Mouse (Mus musculus) hindbrain, embryonic 12.5 days (tissue): ENCODE data around the gene Wdr66. TPM values are rescaled to one million over a fixed set of nuclear protein-coding genes. Genes with fewer than 3 reads are reported as not detected.
A peak's percentile ranks its signal among the peaks of the same experiment; 100 is the strongest.

Experiments used
- ATAC-seq: fragments of 200-750 bp; cut with Nextera tagmentation; 2 replicates; pipeline ENCODE4 v1.8.0; 2017; ENCODE audit warnings: moderate TSS enrichment; ENCODE audit not compliant: low FRiP score
- H3K27ac ChIP-seq: fragments of 300-500 bp; sonication (generic); 2 replicates; pipeline ENCODE4 v1.5.1; 2016; ENCODE audit warnings: mild to moderate bottlenecking
- H3K27me3 ChIP-seq: fragments of 300-500 bp; sonication (generic); 2 replicates; pipeline ENCODE4 v1.6.1; 2016; ENCODE audit warnings: mild to moderate bottlenecking
- H3K36me3 ChIP-seq: fragments of 300-500 bp; sonication (generic); 2 replicates; pipeline ENCODE4 v1.6.1; 2016; ENCODE audit warnings: mild to moderate bottlenecking
- H3K4me1 ChIP-seq: fragments of 300-500 bp; sonication (generic); 2 replicates; pipeline ENCODE4 v1.6.1; 2016
- H3K4me2 ChIP-seq: fragments of 300-500 bp; sonication (generic); replicated peaks from 2 replicates; pipeline ENCODE4 v1.6.1; 2016; ENCODE audit warnings: mild to moderate bottlenecking
- H3K4me3 ChIP-seq: fragments of 300-500 bp; sonication (generic); 2 replicates; pipeline ENCODE4 v1.5.1; 2016; ENCODE audit warnings: mild to moderate bottlenecking
- H3K9ac ChIP-seq: fragments of 300-500 bp; sonication (generic); 2 replicates; pipeline ENCODE4 v1.6.1; 2016; ENCODE audit warnings: mild to moderate bottlenecking, moderate library complexity
- H3K9me3 ChIP-seq: fragments of 300-500 bp; sonication (generic); replicated peaks from 2 replicates; pipeline ENCODE4 v1.6.1; 2016; ENCODE audit warnings: mild to moderate bottlenecking
- WGBS: fragments of 180-500 bp; shearing (Covaris S2); methylation state at CpG from one replicate; pipeline ENCODE4 v1.1.7; 2016; 5-methylcytosine and 5-hydroxymethylcytosine counted together
- polyA plus RNA-seq: library from polyadenylated mRNA; unstranded; fragments of >200 nt; fragmentation: Nextera tagmentation; extraction: Ambion mirVana; gene quantifications from 2 replicates; pipeline ENCODE4 v1.2.1, GENCODE M21; 2016

Wdr66 gene
- polyA plus RNA-seq, 1 experiment from 2014 or later: 3.7 TPM

GRCm38 (mm10) chr5:123326006-123326750 is 74.3 kb downstream of the Wdr66 start:
- Histone ChIP-seq H3K9ac (no peak overlapping the region), H3K4me1 (peaks cover 15% of the 10 kb centered on the region), H3K27me3 (no peaks in the 10 kb centered on the region; the same call in 1 of the 2 replicates), H3K4me2 (no peak overlapping the region), H3K27ac (no peak overlapping the region), H3K9me3 (no peaks in the 10 kb centered on the region), H3K4me3 (no peak overlapping the region), H3K36me3 (no peaks in the 10 kb centered on the region)
- no peak for ATAC-seq
- 58% methylated on average over 15 of the region's 15 CpGs for WGBS

- H3K36me3 ChIP-seq: no peaks in the 10 kb centered on the region
- H3K27me3 ChIP-seq: no peaks in the 10 kb centered on the region; the same call in 1 of the 2 replicates
- no peak for ATAC-seq
- no peak overlapping the region for H3K4me2 ChIP-seq
- H3K9ac ChIP-seq: no peak overlapping the region
- no peaks in the 10 kb centered on the region for H3K9me3 ChIP-seq
- peaks cover 15% of the 10 kb centered on the region for H3K4me1 ChIP-seq
- WGBS: 68% methylated on average over 9 of the region's 9 CpGs
- no peak overlapping the region for H3K4me3 ChIP-seq
- H3K27ac ChIP-seq: no peak overlapping the region
These were observed 74.8 kb downstream of the Wdr66 start for GRCm38 (mm10) chr5:123326751-123327148.

GRCm38 (mm10) chr5:123327686-123328085 is 75.8 kb downstream of the Wdr66 start:
- H3K4me2 ChIP-seq: no peak overlapping the region
- H3K27me3 ChIP-seq: no peaks in the 10 kb centered on the region; the same call in 1 of the 2 replicates
- 90% methylated on average over 8 of the region's 8 CpGs for WGBS
- ATAC-seq: no peak
- H3K9ac ChIP-seq: no peak overlapping the region
- peaks cover 15% of the 10 kb centered on the region for H3K4me1 ChIP-seq
- no peaks in the 10 kb centered on the region for H3K36me3 ChIP-seq
- H3K4me3 ChIP-seq: no peak overlapping the region
- no peak overlapping the region for H3K27ac ChIP-seq
- no peaks in the 10 kb centered on the region for H3K9me3 ChIP-seq

GRCm38 (mm10) chr5:123333566-123333965 is 81.7 kb downstream of the Wdr66 start:
- no peak for ATAC-seq
- H3K27me3 ChIP-seq: no peaks in the 10 kb centered on the region
- WGBS: 77% methylated on average over 6 of the region's 6 CpGs

GRCm38 (mm10) chr5:123336205-123336961 is 84.5 kb downstream of the Wdr66 start:
- Histone ChIP-seq H3K9ac (no peak overlapping the region), H3K4me2 (no peak overlapping the region), H3K27ac (no peak overlapping the region; the same call in 1 of the 2 replicates), H3K4me1 (peaks cover 9% of the 10 kb centered on the region), H3K36me3 (no peaks in the 10 kb centered on the region), H3K27me3 (no peaks in the 10 kb centered on the region), H3K9me3 (no peaks in the 10 kb centered on the region), H3K4me3 (no peak overlapping the region)
- no peak for ATAC-seq
- 42% methylated on average over 4 of the region's 4 CpGs for WGBS

More at GRCm38 (mm10) chr5:123333566-123333965, 81.7 kb downstream of the Wdr66 start:
- H3K4me1 ChIP-seq: peaks cover 9% of the 10 kb centered on the region
- H3K9ac ChIP-seq: no peak overlapping the region
- no peak overlapping the region for H3K27ac ChIP-seq
- H3K9me3 ChIP-seq: no peaks in the 10 kb centered on the region
- no peak overlapping the region for H3K4me3 ChIP-seq
- no peaks in the 10 kb centered on the region for H3K36me3 ChIP-seq
- no peak overlapping the region for H3K4me2 ChIP-seq

GRCm38 (mm10) chr5:123338463-123338862 is 86.6 kb downstream of the Wdr66 start:
- H3K36me3 ChIP-seq: no peaks in the 10 kb centered on the region
- H3K4me1 ChIP-seq: peaks cover 11% of the 10 kb centered on the region
- H3K27ac ChIP-seq: no peak overlapping the region
- no peak overlapping the region for H3K4me3 ChIP-seq
- no peak overlapping the region for H3K4me2 ChIP-seq
- no peaks in the 10 kb centered on the region for H3K9me3 ChIP-seq
- H3K27me3 ChIP-seq: no peaks in the 10 kb centered on the region
- no peak overlapping the region for H3K9ac ChIP-seq
- ATAC-seq: no peak
- 70% methylated on average over 3 of the region's 3 CpGs for WGBS

GRCm38 (mm10) chr5:123343707-123344627 is 92.1 kb downstream of the Wdr66 start, which contains the start of gene Bcl7a:
Bcl7a (plus strand) TSS chr5:123343834.
- peaks cover 32% of the 10 kb centered on the region for H3K4me1 ChIP-seq
- ATAC-seq: peak; percentile 90
- H3K9ac ChIP-seq: peak within 1 kb of the TSS; percentile 99
- peak within 1 kb of the TSS; percentile 91 for H3K4me2 ChIP-seq
- no peaks in the 10 kb centered on the region for H3K36me3 ChIP-seq
- no peaks in the 10 kb centered on the region for H3K27me3 ChIP-seq
- H3K4me3 ChIP-seq: peak within 1 kb of the TSS; percentile 97
- no peaks in the 10 kb centered on the region for H3K9me3 ChIP-seq
- peak within 1 kb of the TSS; percentile 100 for H3K27ac ChIP-seq
- 1% methylated on average over 60 of the region's 69 CpGs for WGBS

- H3K27me3 ChIP-seq: no peaks in the 10 kb centered on the region
- peak overlapping the region; percentile 91 for H3K4me2 ChIP-seq
- ATAC-seq: no peak
- H3K9ac ChIP-seq: peak overlapping the region; percentile 99
- H3K4me3 ChIP-seq: peak overlapping the region; percentile 97
- 0% methylated on average over 39 of the region's 51 CpGs for WGBS
- peaks cover 32% of the 10 kb centered on the region for H3K4me1 ChIP-seq
- no peaks in the 10 kb centered on the region for H3K36me3 ChIP-seq
- no peaks in the 10 kb centered on the region for H3K9me3 ChIP-seq
- peak overlapping the region; percentile 100 for H3K27ac ChIP-seq
These were observed 92.7 kb downstream of the Wdr66 start for GRCm38 (mm10) chr5:123344628-123344962.

GRCm38 (mm10) chr5:123344963-123345852 is 93.3 kb downstream of the Wdr66 start:
- under 1% methylated on average over 57 of the region's 87 CpGs for WGBS
- no peaks in the 10 kb centered on the region for H3K27me3 ChIP-seq
- ATAC-seq: peak; percentile 29; the same call in 1 of the 2 replicates
- peak overlapping the region; percentile 100 for H3K27ac ChIP-seq
- H3K36me3 ChIP-seq: no peaks in the 10 kb centered on the region
- H3K4me1 ChIP-seq: peaks cover 33% of the 10 kb centered on the region
- H3K9me3 ChIP-seq: no peaks in the 10 kb centered on the region
- peak overlapping the region; percentile 97 for H3K4me3 ChIP-seq
- peak overlapping the region; percentile 91 for H3K4me2 ChIP-seq
- H3K9ac ChIP-seq: peak overlapping the region; percentile 99

- no peaks in the 10 kb centered on the region for H3K36me3 ChIP-seq
- no peaks in the 10 kb centered on the region for H3K9me3 ChIP-seq
- H3K27ac ChIP-seq: peak overlapping the region; percentile 100
- H3K4me2 ChIP-seq: peak overlapping the region; percentile 91
- ATAC-seq: peak; percentile 66
- peak overlapping the region; percentile 97 for H3K4me3 ChIP-seq
- no peaks in the 10 kb centered on the region for H3K27me3 ChIP-seq
- peaks cover 39% of the 10 kb centered on the region for H3K4me1 ChIP-seq
- H3K9ac ChIP-seq: peak overlapping the region; percentile 99
- WGBS: 2% methylated on average over 22 of the region's 22 CpGs
These were observed 94.2 kb downstream of the Wdr66 start for GRCm38 (mm10) chr5:123345853-123346654.
